Mouse (Mus musculus) testis, adult 2 months (tissue): ENCODE results near the gene Fnbp4. TPM values are rescaled to one million over a fixed set of nuclear protein-coding genes. Genes with fewer than 3 reads are reported as not detected.

ENCODE experiments used
- H3K27ac ChIP-seq: fragments of 200-500 bp; 2 replicates; pipeline ENCODE4 v1.5.1; 2012; ENCODE audit warnings: low read depth, low read length; ENCODE audit not compliant: control insufficient read depth, insufficient read depth
- H3K27me3 ChIP-seq: fragments of 200-500 bp; 2 replicates; pipeline ENCODE4 v1.6.1; 2012; ENCODE audit warnings: mild to moderate bottlenecking, low read length, moderate library complexity; ENCODE audit not compliant: control insufficient read depth, insufficient read depth
- H3K36me3 ChIP-seq: fragments of 200-500 bp; 2 replicates; pipeline ENCODE4 v1.6.1; 2012; ENCODE audit warnings: mild to moderate bottlenecking, low read length; ENCODE audit not compliant: control insufficient read depth, insufficient read depth
- H3K4me1 ChIP-seq: fragments of 200-500 bp; 2 replicates; pipeline ENCODE4 v1.6.1; 2012; ENCODE audit warnings: low read length; ENCODE audit not compliant: control insufficient read depth, insufficient read depth
- H3K4me3 ChIP-seq: fragments of 200-500 bp; 2 replicates; pipeline ENCODE4 v1.5.1; 2012; ENCODE audit warnings: low read depth, mild to moderate bottlenecking, low read length, moderate library complexity, mixed read lengths; ENCODE audit not compliant: control insufficient read depth
- CTCF ChIP-seq: fragments of 200-500 bp; IDR thresholded peaks from 2 replicates; pipeline ENCODE4 v1.5.1; 2012; ENCODE audit warnings: low read depth, mild to moderate bottlenecking, inconsistent platforms, low read length, moderate library complexity; ENCODE audit not compliant: control insufficient read depth, insufficient read depth, insufficient replicate concordance
- POLR2A ChIP-seq: fragments of 200-500 bp; IDR thresholded peaks from 2 replicates; pipeline ENCODE4 v1.6.1; 2012; ENCODE audit warnings: low read depth, mild to moderate bottlenecking, inconsistent platforms, low read length, moderate library complexity; ENCODE audit not compliant: control insufficient read depth
- polyA plus RNA-seq: library from polyadenylated mRNA; depleted of rRNA; stranded (reverse); fragments of >200 nt; gene quantifications from 2 replicates; pipeline ENCODE4 v1.2.3, GENCODE M21; 2012

Gene Fnbp4
- polyA plus RNA-seq, 1 experiment: 33.5 TPM

- Histone ChIP-seq H3K36me3 (peaks cover 3% of the 10 kb centered on the region), H3K27me3 (no peaks in the 10 kb centered on the region), H3K4me1 (no peaks in the 10 kb centered on the region), H3K4me3 (no peak overlapping the region), H3K27ac (no peak overlapping the region)
- TF ChIP-seq CTCF (no peak), POLR2A (no peak)
Observed at GRCm38 (mm10) chr2:90735326-90735725, 9.8 kb upstream of the Fnbp4 start.

- peaks cover 2% of the 10 kb centered on the region for H3K36me3 ChIP-seq
- H3K4me1 ChIP-seq: no peaks in the 10 kb centered on the region
- peak overlapping the region; percentile 21; the same call in 1 of the 2 replicates for H3K4me3 ChIP-seq
- TF ChIP-seq POLR2A (no peak), CTCF (no peak)
- no peak overlapping the region for H3K27ac ChIP-seq
- no peaks in the 10 kb centered on the region for H3K27me3 ChIP-seq
Observed at GRCm38 (mm10) chr2:90738801-90739200, 6.4 kb upstream of the Fnbp4 start.

GRCm38 (mm10) chr2:90739327-90739726, 5.8 kb upstream of the Fnbp4 start:
- Histone ChIP-seq H3K27ac (no peak overlapping the region), H3K27me3 (no peaks in the 10 kb centered on the region), H3K4me3 (peak overlapping the region; percentile 5), H3K36me3 (peaks cover 2% of the 10 kb centered on the region), H3K4me1 (no peaks in the 10 kb centered on the region)
- TF ChIP-seq POLR2A (no peak), CTCF (no peak)

GRCm38 (mm10) chr2:90739921-90740320, 5.2 kb upstream of the Fnbp4 start:
- Histone ChIP-seq H3K27me3 (no peaks in the 10 kb centered on the region), H3K4me3 (peak overlapping the region; percentile 44; the same call in 1 of the 2 replicates), H3K36me3 (peaks cover 2% of the 10 kb centered on the region), H3K4me1 (no peaks in the 10 kb centered on the region), H3K27ac (no peak overlapping the region)
- no peak for TF ChIP-seq CTCF
- TF ChIP-seq POLR2A: no peak

GRCm38 (mm10) chr2:90744285-90745052, 701 bp upstream of the Fnbp4 start:
- no peaks in the 10 kb centered on the region for H3K27me3 ChIP-seq
- TF ChIP-seq POLR2A: no peak
- no peak for TF ChIP-seq CTCF
- H3K36me3 ChIP-seq: no peaks in the 10 kb centered on the region; the same call in 1 of the 2 replicates

GRCm38 (mm10) chr2:90745740-90746537, 769 bp downstream of the Fnbp4 start:
- no peaks in the 10 kb centered on the region; the same call in 1 of the 2 replicates for H3K36me3 ChIP-seq
- peak overlapping the region; percentile 88 for H3K27ac ChIP-seq
- TF ChIP-seq POLR2A: no peak
- TF ChIP-seq CTCF: no peak
- peak overlapping the region; percentile 92 for H3K4me3 ChIP-seq
- H3K27me3 ChIP-seq: no peaks in the 10 kb centered on the region
- H3K4me1 ChIP-seq: peaks cover 6% of the 10 kb centered on the region

More at GRCm38 (mm10) chr2:90744285-90745052, 701 bp upstream of the Fnbp4 start:
- peak overlapping the region; percentile 77 for H3K27ac ChIP-seq
- peak overlapping the region; percentile 92 for H3K4me3 ChIP-seq
- peaks cover 6% of the 10 kb centered on the region for H3K4me1 ChIP-seq

GRCm38 (mm10) chr2:90746538-90746865, 1.3 kb downstream of the Fnbp4 start:
- Histone ChIP-seq H3K4me1 (peaks cover 6% of the 10 kb centered on the region), H3K4me3 (peak overlapping the region; percentile 92), H3K27ac (no peak overlapping the region), H3K27me3 (no peaks in the 10 kb centered on the region), H3K36me3 (no peaks in the 10 kb centered on the region; the same call in 1 of the 2 replicates)
- no peak for TF ChIP-seq POLR2A
- TF ChIP-seq CTCF: no peak
